Mouse (Mus musculus) lung, postnatal 10 days (tissue): Measurements from ENCODE around the gene Enpp1.
"Not testable (repeated sequence)": the region's sequence is repeated elsewhere in the genome, so short reads cannot be mapped to it uniquely, and the experiment has no call there.

ENCODE experiments used
- DNase-seq: peaks from one replicate; pipeline ENCODE4 v3.0.0; 2021

Enpp1 gene

DNA sequence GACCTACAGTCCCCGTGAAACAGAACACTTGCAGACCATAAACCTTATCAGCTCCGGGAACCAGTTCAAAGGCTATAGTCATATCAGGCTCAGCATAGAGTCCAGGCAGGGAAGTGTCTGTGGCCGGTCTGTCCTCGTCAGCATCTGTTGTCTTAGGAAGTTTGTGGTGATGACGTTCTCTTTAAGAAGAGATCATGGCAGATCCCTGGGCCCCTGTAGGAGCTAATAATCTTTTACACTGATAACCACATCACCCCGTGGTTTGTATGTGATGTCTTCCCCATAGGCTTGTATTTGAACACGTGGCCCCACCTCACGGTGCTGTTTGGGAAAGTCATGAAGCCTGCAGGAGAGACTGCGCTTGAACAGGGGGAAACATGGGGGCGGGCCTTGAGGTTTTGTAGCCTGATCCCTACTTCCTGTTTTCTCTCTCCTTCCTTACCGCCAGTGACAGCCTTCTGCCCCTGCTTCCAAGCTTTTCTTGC is 76.6 kb downstream of the Enpp1 start:
- DNase-seq = peak; percentile 24

DNA sequence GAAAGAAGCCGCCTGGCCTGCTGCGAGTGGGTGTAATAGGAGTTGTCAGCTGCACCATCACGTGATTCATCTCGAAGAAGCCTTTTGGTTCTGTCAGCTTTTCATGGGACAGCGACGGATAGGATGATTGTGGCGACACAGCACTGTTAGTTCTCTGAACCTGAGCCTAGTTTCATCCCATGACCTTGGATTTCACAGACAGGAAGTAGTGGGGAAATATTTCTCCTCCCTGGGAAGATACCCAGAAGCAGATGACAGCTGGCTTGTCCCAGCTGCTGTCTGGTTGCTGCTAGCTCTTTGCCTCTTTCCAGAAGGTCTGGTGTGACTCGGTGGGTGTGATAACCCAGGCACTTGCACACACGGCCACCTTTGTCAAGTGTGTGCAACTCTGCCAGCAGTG is 77.7 kb downstream of the Enpp1 start:
- peak; percentile 53 for DNase-seq

DNA sequence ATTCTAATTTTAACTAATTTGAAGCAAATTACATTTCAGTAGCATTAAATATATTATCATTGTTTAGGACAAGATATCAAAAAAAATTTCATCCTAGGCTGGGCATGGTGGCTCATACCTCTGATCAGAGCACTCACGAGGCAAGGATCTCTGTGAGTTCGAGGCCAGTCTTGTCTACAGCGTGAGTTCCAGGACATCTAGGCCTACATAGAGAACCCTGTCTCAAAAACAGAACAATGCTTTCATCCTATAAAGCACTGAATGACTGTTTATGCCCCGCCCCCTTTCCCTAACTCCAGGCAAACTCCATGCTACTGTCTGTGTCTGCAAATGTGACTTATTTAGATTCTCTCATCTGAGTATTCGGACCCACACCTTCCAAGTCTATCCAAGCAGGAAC is 80.8 kb downstream of the Enpp1 start:
- no peak for DNase-seq

DNA sequence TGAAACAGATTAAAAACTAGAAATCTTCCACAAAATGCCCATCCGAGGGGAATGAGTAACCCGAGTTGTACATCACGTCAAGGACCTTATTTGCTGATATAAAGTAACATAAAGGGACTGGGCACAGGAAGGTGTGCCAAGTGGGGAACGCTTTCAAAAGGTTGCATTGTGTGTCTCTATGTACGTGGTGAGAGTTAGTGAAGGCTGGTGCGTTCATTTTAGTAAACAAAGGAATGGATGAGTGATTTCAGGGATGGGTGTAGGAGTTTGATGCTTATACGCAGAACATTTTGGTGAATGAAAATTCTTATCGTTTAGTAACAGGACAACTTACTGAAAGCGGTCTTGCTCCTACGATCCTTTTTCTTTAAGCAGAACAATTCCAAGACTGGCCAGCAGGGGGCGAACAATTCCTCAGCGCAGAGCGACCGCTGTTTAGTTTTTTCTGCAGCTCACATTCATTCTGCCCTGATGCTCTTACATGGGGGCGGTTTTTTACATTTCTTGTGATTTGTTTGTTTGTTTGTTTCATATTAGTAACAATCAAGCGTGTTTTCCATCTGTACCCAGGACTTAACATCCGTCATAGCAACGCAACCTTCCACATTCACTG is 81.4 kb downstream of the Enpp1 start:
- peak; percentile 82 for DNase-seq

DNA sequence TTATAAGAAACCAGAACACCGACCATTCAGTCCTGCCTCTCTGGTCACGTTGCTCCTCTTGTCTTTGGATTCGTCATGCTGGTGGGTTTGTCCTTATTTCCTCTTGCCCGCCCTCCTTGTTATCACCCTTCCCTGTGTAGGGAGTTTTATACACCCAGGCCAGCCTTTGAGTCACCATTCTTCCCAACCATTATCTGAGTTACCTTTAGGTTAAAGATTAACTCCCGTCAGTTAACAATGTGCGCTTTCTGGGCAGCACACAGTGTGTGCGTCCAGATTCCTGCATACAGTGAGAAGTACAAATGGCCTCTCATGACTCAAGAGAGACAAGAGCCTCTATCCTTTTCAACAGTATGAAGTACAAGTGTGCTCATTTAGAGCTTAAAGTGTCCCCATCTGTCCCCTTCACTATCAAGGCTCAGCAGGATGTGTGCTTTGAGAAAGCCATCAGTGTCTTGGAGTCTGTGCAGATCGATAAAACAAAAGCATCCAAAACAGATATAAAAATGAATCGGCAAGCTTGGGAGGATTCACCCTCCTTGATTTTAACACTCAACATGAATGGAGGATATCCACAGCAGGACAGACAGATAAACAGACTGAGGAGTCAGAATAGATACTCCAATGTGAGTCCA is 82.8 kb downstream of the Enpp1 start:
- no peak for DNase-seq

DNA sequence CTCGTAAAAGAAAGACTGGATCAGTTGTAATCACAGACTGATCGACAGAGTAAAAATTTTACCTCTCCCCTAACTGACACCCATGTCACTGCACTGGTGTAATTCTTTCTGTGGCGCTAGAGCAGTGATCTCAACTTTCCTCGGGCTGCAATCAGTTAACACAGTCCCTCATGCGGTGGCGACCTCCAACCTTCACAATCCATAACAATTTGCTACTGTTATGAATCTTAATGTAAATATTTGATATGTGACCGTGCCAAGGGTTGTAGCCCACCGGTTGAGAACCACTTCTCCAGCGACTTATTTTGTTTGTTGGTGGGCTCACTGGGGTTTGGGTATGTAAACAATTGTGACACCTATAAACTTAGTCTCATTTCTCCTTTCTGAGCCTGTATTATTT is 83.5 kb downstream of the Enpp1 start:
- DNase-seq = no peak

DNA sequence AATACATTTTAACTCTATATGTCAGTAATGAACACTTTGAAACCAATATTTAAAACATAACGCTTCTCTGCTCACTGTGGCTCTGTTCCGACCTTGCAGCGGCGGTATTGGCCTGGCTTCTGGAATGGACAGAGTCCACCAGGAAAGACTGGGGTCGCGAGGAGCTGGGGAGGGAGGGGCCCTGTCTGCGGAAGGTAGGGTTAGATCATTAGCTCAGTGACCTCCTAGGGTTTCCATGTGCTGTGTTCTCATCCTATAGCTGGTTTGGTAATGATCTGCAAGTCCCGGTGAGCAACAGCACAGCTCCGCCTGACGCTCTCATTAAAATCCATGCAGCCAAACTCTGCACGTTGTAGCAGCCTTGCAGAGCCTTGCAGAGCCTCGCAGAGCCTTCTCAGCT is 84.7 kb downstream of the Enpp1 start:
- DNase-seq = no peak

DNA sequence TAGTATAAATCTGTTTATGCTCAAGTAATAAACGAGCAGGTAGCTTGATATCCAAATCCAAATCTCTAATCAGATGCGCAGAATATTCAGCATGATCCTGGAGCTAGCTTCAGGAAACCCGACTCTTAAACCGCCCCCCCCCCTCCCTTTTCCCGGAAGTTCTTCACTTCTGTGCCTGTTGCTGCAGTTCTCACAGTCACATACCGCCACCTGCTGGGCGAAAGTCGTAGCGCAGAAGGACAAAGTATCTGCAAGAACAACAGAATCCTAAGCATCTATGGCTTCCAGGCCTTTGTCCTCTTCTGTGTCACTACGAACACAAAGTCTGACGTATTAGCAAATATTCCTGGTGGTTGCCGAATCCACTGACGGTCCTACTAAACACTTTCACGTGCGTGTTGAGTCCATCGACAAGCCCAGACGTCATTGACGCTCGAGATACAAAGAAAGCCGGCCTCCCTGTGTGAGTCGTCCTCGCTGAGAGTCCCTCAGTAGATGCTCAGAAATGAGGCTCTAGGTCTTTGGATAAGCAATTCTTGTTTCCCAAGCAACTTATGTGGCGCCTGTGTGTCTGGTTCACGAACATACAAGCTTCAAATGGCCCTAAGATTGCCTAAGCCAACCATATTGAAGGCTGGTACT is 86.8 kb downstream of the Enpp1 start:
- DNase-seq = peak; percentile 93

DNA sequence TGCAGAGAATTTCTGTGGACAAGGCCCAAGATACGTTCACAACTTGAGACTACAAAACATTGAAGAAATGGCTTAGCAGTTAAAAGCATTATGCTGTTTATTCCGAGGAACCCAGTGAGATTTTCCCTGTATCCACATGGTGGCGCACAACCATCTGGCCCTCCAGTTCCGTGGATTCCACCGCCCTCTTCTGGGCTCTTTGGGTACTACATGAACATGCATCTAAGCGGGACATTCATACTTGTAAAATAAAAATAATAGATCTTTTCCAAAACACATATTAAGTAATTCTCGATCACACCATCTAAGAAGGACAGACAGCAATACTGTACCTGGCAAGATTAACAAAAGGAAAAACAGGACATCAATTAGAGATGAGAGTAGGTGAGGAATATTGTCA is 89.4 kb downstream of the Enpp1 start:
- peak; percentile 88 for DNase-seq

DNA sequence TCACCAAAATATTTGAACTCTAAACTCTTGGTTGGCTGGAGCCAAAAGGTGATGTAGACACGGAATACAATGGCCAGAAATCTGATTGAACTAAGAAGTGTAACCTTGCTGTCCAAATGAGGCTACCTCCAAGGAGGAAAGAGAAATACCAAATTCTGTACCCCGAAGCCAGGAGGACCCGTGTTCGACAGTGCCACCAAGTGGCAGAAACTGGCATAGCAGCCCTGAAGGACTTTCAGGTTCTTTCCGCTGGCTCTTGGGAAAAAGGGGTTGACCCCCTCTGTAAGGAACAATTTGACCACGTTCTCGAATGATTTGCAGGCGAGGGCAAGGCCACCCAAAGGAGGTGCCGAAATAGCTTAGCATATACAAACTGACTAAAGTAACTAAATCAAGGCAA is 90.4 kb downstream of the Enpp1 start:
- DNase-seq = peak; percentile 67

DNA sequence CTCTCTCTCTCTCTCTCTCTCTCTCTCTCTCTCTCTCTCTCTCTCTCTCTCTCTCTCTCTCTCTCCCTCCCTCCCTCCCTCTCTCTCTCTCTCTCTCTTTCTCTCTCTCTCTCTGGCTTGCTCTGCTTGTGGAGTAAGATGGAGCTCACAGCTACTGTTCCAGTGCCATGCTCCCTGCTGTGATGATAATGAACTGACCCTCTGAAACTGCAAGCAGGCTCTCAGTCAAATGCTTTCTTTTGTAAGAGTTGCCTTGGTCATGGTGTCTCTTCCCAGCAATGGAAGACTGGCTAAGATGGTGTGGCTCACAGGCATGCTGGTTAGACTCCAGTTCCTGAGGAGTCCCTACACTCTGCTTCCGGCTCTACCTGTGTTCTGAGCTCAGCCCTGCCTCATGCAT is 95.4 kb downstream of the Enpp1 start:
- DNase-seq = not testable (repeated sequence)

DNA sequence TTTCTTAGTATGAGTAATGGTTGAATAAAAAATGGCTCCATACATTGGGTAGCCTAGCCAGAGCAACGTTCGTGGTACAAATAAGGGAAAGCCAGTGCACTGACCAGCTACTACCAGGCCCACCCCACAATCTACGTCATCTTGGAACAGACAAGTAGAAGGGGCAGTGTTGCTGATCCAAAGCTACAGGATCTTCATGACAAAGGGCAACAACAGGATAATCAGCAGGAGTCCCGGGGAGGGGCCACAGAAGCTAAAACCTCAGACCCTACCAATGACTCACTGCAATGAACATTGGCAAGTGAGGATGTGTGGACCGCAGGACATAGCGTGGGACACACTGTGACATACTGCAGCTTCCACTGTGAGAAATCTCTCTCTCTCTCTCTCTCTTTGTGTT is 96.2 kb downstream of the Enpp1 start:
- no peak for DNase-seq

DNA sequence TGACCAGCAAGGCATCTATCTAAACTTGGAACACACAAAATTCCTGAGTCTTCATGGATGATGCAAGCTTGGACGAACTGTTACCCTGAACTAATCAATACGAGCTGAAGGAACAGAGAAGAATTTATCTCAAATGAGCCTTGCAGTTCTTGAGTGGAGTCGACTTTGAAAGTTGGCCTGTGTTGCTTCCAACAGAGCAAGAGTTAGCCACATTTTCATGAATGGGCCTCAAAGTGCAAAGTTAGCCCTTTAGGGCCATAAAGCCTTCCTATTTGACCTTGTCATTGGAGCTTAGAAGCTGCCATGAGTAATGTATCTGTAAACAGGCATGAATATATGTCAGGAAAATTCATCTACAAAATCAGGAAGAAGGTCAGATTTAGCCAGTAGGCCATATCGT is 97.2 kb downstream of the Enpp1 start:
- no peak for DNase-seq

DNA sequence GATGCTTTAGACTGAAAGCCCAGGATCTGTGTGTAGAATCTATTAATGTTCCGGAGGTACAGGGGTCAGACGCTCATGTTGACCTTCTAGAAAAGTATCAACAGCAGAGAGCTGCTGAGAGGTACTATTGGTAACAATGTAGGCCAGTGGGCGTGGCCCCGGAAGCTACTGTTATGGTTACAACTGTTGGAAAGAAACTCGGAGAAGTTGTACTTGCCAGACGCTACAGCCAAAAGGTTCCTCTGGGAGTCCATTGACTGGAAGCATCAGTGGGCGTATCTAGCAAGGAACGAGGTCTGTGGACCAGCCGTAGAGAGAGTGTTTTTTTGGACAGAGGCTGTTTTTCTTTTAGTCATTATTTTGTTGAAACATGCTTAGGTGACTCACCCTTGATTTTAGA is 102.2 kb downstream of the Enpp1 start:
- DNase-seq = no peak

DNA sequence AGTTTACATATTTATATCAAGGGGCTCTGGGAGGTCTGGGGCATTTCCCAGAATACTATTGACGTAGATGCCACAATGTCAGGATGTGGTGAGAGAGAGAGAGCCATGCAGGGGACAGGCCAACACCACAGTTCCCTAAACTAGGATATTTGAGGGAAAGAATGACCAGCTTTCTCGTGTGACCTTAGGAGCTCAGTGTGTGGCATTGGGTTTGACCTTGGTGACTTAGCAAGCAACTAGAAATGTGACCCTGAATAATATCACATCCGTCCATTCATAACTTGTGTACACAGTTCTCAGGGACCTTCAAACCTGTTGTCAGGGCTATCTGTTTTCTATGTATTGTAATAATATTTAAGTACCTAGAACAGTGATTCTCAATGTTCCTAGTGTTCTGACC is 102.8 kb downstream of the Enpp1 start:
- DNase-seq = no peak

DNA sequence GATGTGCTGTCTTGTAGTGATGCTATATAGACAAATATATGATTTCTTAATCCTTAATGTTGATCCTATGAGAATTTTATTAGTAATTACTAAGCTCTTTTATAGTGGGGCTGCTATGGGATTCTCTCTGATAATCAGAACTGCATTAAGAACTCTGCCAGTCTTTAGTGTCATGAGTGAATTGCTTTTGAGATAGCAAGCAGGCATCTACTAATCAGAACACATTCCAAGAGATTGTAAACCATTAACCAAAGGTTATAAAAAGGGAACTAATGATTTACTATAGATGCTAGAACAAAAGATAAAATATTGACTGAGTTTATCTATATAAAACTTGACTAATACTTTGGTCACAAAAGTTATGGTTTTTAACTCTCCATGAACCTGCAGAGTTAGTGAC is 108.2 kb downstream of the Enpp1 start:
- no peak for DNase-seq

DNA sequence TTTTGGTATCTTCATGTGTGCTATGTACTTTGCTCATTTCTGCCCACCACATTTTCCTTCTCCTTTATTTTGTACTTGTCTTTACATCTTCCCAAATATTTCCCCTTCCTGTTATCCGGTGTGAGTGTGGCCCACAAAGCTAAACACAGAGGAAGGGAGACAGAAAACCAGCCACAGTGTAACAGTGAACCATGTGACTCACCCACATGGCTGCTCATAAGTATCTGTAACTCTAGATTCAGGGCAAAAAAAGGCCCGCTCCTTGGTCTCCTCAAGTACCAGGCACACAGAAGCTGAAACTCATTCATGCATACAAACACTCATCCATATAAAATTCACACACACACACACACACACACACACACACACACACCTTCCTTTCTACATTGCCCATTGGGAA is 108.9 kb downstream of the Enpp1 start:
- DNase-seq = no peak

DNA sequence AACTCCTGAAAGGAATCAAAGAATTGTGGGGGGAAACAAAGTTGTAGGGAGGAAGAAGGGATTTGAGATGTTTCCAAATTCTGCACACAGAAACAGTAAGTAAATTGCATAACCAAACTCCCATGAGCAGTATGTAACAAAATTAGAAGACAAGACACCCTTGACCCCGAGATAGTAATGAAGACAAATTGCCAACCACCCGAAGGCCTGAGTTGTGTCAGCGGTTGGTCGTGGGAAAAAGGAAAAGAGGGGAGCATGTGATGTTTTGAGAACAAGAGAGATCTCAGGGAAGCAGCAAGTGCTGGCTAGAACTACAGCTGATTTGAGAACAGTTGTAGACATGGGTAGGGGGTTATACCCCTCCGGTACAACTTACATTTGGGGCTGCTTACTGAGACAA is 112.2 kb downstream of the Enpp1 start:
- peak; percentile 19 for DNase-seq

DNA sequence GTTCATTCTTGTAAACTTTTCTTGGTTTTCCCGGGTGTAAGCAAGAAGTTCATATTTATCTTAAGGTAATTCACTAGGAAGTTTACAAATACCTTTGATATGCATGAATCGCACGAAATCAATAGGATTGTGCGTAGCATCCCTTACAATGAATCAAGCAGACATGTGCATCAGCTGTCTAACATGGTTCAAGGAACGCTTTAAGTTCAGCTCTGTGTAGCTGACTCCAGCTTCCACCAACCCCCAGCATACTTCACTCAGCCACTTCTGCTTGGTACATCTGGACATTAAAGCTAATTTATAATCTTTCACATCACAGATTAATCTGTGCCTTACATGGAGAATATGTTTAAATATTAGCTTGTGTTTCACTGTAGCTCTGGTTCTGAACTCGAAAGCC is 113.3 kb downstream of the Enpp1 start:
- DNase-seq = no peak

DNA sequence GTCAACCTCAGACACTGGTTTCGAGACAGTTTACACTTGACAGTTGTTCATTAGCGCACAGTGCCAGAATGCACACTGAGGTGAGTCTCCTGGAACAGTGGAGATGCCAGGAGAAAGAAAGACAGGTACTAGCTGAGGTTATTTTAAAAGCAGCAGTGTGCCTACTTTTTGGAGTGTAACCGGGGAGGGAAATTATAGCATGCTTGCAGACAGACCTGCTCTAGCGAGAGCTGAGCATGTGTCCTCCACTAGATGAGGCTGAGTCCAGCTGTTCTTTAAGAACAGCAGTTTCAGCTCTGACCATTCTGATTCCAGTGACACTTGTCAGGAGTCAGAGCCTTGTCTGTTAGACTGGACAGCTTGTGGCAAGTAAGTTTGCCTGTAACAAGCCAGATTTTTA is 114.2 kb downstream of the Enpp1 start:
- no peak for DNase-seq

DNA sequence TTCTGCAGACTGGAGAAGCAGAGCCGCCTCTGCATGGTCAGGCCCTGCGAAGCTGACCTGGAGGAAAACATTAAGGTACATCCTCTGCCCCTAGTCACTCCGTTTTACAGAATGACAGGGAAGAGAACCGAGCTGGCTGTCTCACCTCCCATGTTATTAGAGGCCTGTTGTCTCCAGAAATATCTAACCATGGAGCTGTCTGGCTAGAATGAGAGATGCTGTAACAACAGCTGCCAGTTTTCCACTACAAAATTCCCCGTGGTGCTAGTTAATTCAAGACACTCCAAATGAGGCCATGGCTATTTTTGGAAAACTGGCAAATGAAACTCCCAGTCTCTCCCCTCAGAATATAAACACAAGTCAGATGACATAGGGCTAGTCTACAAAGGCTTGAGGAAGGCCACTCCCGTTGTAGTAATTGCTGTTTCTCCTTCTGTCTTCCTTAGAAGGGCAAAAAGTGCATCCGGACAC is 115.1 kb downstream of the Enpp1 start:
- DNase-seq = peak; percentile 82

DNA sequence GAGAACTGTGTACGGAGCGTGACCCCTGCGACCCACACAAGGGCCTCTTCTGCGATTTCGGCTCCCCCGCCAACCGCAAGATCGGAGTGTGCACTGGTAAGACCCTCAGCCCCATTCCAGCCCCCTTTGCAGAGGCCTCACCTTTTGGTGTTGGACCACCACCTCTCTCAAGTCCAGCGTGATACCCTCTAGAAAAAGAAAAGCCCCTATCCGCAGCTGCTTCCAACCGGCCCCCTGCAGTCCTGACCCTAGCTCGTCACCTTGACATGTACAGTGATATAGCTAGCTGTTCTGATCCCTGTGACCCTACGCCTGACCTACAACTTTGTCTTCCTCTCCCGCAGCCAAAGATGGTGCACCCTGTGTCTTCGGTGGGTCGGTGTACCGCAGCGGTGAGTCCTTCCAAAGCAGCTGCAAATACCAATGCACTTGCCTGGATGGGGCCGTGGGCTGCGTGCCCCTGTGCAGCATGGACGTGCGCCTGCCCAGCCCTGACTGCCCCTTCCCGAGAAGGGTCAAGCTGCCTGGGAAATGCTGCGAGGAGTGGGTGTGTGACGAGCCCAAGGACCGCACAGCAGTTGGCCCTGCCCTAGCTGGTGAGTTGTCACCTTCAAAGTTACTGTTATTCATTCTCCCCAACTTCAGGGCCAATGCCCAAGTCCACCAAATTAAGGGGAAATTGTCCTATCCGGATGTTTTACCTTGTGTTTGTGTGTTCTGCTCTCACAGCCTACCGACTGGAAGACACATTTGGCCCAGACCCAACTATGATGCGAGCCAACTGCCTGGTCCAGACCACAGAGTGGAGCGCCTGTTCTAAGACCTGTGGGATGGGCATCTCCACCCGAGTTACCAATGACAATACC is 115.7 kb downstream of the Enpp1 start:
- peak; percentile 81 for DNase-seq

DNA sequence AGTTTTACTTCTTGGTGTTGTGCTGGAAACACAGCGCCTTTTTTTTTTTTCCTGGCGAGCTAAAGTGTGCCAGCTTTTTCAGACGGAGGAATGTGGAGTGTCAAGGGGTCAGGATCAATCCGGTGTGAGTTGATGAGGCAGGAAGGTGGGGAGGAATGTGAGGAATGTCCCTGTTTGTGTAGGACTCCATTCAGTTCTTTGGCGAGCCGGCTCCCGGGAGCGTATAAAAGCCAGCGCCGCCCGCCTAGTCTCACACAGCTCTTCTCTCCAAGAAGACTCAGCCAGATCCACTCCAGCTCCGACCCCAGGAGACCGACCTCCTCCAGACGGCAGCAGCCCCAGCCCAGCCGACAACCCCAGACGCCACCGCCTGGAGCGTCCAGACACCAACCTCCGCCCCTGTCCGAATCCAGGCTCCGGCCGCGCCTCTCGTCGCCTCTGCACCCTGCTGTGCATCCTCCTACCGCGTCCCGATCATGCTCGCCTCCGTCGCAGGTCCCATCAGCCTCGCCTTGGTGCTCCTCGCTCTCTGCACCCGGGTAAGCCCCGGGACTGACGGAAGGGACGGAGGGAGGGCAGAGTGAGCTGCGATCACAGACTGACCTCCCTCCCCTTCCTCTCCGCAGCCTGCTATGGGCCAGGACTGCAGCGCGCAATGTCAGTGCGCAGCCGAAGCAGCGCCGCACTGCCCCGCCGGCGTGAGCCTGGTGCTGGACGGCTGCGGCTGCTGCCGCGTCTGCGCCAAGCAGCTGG is 116.5 kb downstream of the Enpp1 start, which contains the start of gene Ccn2:
Gene Ccn2 (plus strand): TSS at position 193 of the 753 bp plus-strand sequence.
- DNase-seq = peak; percentile 92
